Mouse (Mus musculus) kidney, postnatal 14 days (tissue): ENCODE measurements at regions not wholly inside any gene's neighbourhood (a gene's known extent, or its start where the extent isn't known, plus 50 kb on each side); places are given as distances from the start of the nearest gene placed in this dataset.

Experiments used
- DNase-seq: peaks from one replicate; pipeline ENCODE4 v3.0.0; 2022; ENCODE audit warnings: mixed read lengths

- peak; percentile 94 for DNase-seq
Observed at GRCm38 (mm10) chr4:81178782-81179135, 263.9 kb downstream of the Mpdz start.

- DNase-seq = no peak
Observed at GRCm38 (mm10) chr4:81216123-81216522, 226.5 kb downstream of the Mpdz start.

- peak; percentile 25 for DNase-seq
Observed at GRCm38 (mm10) chr4:81217979-81218378, 224.6 kb downstream of the Mpdz start.

- DNase-seq = no peak
Observed at GRCm38 (mm10) chr4:81222034-81222433, 220.6 kb downstream of the Mpdz start.

- DNase-seq = peak; percentile 43
Observed at GRCm38 (mm10) chr4:81222468-81223175, 220.0 kb downstream of the Mpdz start.
